Mouse (Mus musculus) embryonic fibroblast, embryonic 13.5 days (primary cell): Measurements from ENCODE around the gene Ninj2.

Experiments used
- CTCF ChIP-seq: IDR thresholded peaks from 2 replicates; pipeline ENCODE4 v1.5.1; 2011; ENCODE audit warnings: mild to moderate bottlenecking, control low read depth, low read length, moderate library complexity, borderline replicate concordance; ENCODE audit not compliant: insufficient read depth
- POLR2A ChIP-seq: IDR thresholded peaks from 2 replicates; pipeline ENCODE4 v1.6.1; 2011; ENCODE audit warnings: low read depth, mild to moderate bottlenecking, control low read depth, low read length, moderate library complexity

GRCm38 (mm10) chr6:120079547-120079946, 13.6 kb upstream of the Ninj2 start:
- no peak for TF ChIP-seq CTCF
- TF ChIP-seq POLR2A = no peak
